Mouse (Mus musculus) embryonic facial prominence, embryonic 13.5 days (tissue): Measurements from ENCODE around the gene Spc24. TPM values are rescaled to one million over a fixed set of nuclear protein-coding genes. Genes with fewer than 3 reads are reported as not detected.

Experiments used
- ATAC-seq: fragments of 200-750 bp; cut with Nextera tagmentation; 2 replicates; pipeline ENCODE4 v1.8.0; 2017; ENCODE audit warnings: low read depth; ENCODE audit not compliant: insufficient number of reproducible peaks, insufficient read depth, low FRiP score, low TSS enrichment
- H3K27ac ChIP-seq: fragments of 300-500 bp; sonication (generic); 2 replicates; pipeline ENCODE4 v1.5.1; 2015; ENCODE audit warnings: moderate library complexity, mild to moderate bottlenecking, inconsistent platforms
- H3K27me3 ChIP-seq: fragments of 300-500 bp; sonication (generic); 2 replicates; pipeline ENCODE4 v1.6.1; 2015; ENCODE audit warnings: mild to moderate bottlenecking, inconsistent platforms
- H3K36me3 ChIP-seq: fragments of 300-500 bp; sonication (generic); 2 replicates; pipeline ENCODE4 v1.6.1; 2015; ENCODE audit warnings: mild to moderate bottlenecking, inconsistent platforms
- H3K4me1 ChIP-seq: fragments of 300-500 bp; sonication (generic); 2 replicates; pipeline ENCODE4 v1.6.1; 2015; ENCODE audit warnings: inconsistent platforms
- H3K4me2 ChIP-seq: fragments of 300-500 bp; sonication (generic); 2 replicates; pipeline ENCODE4 v1.6.1; 2015; ENCODE audit warnings: moderate library complexity, mild to moderate bottlenecking, inconsistent platforms
- H3K4me3 ChIP-seq: fragments of 300-500 bp; sonication (generic); 2 replicates; pipeline ENCODE4 v1.5.1; 2015; ENCODE audit warnings: mild to moderate bottlenecking, inconsistent platforms
- H3K9ac ChIP-seq: fragments of 300-500 bp; sonication (generic); 2 replicates; pipeline ENCODE4 v1.6.1; 2015; ENCODE audit warnings: mild to moderate bottlenecking, inconsistent platforms
- H3K9me3 ChIP-seq: fragments of 300-500 bp; sonication (generic); 2 replicates; pipeline ENCODE4 v1.6.1; 2016; ENCODE audit warnings: inconsistent platforms
- WGBS: fragments of 180-500 bp; shearing (Covaris S2); methylation state at CpG from one replicate; pipeline ENCODE4 v1.1.7; 2015; ENCODE audit warnings: mixed read lengths; 5-methylcytosine and 5-hydroxymethylcytosine counted together
- polyA plus RNA-seq: library from polyadenylated mRNA; unstranded; fragments of >200 nt; fragmentation: Nextera tagmentation; extraction: Ambion mirVana; gene quantifications from 2 replicates; pipeline ENCODE4 v1.2.1, GENCODE M21; 2015

The Spc24 gene
- polyA plus RNA-seq, 1 experiment from 2014 or later: 111 TPM

DNA sequence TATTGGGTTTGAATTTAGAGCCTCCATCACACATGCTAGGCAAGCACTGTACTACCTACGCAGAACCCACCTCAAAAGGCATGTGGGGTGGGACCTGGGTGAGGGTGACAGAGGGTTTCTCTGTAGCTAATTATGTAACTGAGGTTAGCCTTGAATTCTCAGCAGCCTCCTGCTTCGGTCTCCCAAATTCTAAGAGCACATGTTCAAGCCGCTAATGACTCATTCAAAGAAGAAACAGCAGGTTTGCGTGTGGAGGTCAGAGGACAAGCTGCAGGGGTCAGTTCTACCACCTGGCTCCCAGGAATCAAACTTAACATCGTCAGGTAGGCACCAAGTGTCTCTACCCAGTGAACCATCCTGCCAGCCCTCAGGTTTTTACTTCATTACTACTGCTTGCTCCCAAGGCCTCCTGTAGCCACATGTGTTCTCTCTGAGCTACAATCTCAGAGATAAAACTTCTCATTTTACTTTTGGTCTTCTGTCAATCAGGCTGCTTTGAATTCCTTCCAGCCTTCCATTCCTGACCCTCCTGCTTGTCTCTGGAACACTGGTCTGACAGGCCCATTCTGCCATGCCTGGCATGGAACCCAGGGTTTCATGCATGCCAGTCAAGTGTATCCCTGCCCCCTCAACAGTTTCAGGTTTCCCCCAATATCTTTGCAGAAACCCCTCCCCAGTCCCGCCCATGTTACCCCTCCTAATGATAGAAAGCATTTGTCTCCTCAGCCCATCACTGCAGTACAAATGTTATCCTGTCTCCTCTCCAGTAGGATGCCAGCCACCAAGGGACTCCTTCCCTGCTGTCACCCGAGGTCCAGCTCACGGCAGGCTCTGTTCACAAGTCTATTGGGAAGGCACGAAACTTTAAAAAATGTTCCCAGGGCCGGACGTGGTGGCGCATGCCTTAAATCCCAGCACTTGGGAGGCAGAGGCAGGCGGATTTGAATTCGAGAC is 1.2 kb downstream of the Spc24 start:
- Histone ChIP-seq H3K4me2 (peak overlapping the region; percentile 80), H3K4me1 (peaks cover 21% of the 10 kb centered on the region), H3K27me3 (no peaks in the 10 kb centered on the region), H3K9me3 (no peaks in the 10 kb centered on the region), H3K27ac (0 out of 2 replicates have a peak overlapping the region, but pooled peaks have one; percentile 60), H3K9ac (peak overlapping the region; percentile 81), H3K4me3 (peak overlapping the region; percentile 85), H3K36me3 (peaks cover 29% of the 10 kb centered on the region)
- no peak for ATAC-seq
- WGBS: 57% methylated on average over 14 of the region's 14 CpGs

DNA sequence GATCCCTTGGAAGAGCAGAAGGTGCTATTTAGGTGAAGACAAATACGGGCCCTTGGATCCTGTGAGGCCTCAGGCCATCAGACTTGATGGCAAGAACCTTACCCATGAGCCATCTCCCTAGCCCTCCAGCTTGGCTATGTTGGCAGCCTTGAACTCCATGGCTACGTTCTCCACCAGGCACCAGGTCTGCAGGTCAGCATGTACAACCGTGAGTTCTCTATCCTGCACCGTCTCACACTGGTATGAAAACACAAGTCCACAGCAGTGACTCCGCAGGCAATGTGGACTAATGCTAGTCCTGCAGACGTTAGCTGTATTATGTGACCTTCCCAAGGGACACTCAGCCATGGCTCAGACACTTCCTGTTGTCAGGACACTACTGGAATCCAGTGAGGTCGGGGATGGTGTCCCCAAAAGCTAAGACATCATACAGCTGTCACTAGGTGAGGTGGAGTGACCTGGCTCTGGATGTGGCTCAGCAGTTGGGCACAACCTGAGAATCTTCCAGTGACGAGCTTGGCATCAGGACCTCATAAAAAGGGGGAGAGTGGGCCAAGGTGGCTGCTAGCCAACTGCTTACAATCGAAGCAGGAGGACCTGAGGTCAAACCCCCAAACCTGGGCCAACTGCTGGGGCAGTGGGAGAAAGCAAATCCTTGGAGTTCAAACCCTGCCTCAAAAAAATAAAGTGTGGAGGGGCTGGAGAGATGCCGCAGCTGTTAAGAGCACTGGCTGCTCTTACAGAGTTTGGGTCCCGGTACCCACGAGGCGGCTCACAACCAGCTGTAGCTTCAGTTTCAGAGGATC is 5.4 kb downstream of the Spc24 start:
- no peak overlapping the region; the same call in 1 of the 2 replicates for H3K27ac ChIP-seq
- no peak overlapping the region for H3K4me2 ChIP-seq
- H3K9ac ChIP-seq: no peak overlapping the region
- H3K27me3 ChIP-seq: no peaks in the 10 kb centered on the region
- peaks cover 26% of the 10 kb centered on the region for H3K4me1 ChIP-seq
- WGBS: 79% methylated on average over 13 of the region's 13 CpGs
- no peak for ATAC-seq
- H3K36me3 ChIP-seq: peaks cover 38% of the 10 kb centered on the region
- H3K9me3 ChIP-seq: no peaks in the 10 kb centered on the region
- no peak overlapping the region for H3K4me3 ChIP-seq

DNA sequence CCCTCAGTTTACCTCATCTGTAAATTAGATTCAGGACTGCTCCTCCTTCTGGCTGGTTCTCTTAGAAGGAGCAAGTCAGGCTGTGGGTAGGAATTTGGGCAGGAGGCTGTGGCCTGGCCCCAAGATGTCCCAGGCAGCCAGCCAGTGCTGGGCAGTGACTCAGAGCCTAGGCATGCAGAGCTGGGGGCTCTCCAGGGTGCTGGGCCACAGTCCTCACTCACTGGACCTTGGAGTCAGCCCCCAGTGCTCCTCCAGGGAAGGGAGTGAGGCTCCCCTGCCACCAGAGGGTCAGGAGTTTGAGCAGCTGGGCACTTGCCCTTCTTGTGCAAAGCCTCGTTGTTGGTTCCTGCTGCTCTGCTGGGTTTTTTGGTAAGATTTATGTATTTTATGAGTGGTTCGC is 6.1 kb downstream of the Spc24 start:
- Histone ChIP-seq H3K27me3 (no peaks in the 10 kb centered on the region), H3K4me3 (no peak overlapping the region), H3K27ac (no peak overlapping the region), H3K4me1 (peaks cover 20% of the 10 kb centered on the region), H3K9me3 (no peaks in the 10 kb centered on the region), H3K9ac (no peak overlapping the region), H3K4me2 (no peak overlapping the region), H3K36me3 (peaks cover 45% of the 10 kb centered on the region)
- no peak for ATAC-seq
- WGBS: 89% methylated on average over 2 of the region's 2 CpGs

DNA sequence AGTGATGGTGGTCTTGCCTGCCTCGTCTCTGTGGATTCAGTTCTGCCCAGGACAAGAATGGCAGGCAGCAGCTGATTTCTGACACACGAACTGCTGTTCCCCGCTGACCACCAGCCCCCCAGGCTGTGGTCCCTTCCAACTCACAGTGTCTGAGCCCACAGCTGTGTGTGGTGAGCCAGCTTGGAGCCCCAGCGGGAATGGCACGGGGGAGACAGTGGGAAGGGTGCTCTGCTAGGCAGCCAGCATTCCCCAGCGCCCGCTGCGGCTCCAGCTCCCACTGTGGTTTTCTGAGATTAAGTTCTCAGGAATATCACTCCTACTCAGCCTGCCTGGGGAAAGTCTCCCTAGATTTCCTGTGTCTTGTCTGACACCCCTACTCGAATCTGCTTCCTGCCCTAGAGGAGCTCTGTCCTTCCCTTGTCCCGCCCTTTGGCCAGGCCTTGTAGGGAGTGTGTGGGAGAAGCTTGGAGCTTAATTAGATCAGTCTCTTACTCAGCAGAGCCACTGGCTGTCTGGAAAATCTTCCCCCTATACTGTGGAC is 7.8 kb downstream of the Spc24 start:
- peaks cover 59% of the 10 kb centered on the region for H3K36me3 ChIP-seq
- ATAC-seq: peak; percentile 38
- H3K4me3 ChIP-seq: no peak overlapping the region

DNA sequence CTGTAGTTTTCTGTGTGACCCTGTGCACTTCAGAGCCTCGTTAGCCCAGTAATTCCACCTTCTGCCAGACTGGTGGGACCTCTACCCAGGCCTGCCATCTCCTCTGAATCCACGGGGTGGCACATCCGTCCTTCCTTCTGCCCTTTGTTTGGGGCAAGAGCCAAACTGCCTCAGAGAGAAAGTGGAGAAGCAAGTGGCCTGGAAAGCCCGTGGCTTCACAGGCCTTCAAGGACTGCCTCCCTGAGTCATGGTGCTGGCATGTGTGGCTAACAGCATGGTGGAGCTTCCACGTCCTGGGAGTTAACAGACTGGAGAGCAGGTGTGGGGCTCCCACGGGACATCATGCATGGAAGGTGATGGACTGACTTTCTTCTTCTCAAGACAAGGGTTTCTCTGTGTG is 8.8 kb downstream of the Spc24 start:
- peak overlapping the region; percentile 78; the same call in 1 of the 2 replicates for H3K27ac ChIP-seq
- H3K36me3 ChIP-seq: peaks cover 59% of the 10 kb centered on the region
- ATAC-seq: no peak
- no peak overlapping the region for H3K4me2 ChIP-seq
- WGBS: 76% methylated on average over 6 of the region's 6 CpGs
- H3K9me3 ChIP-seq: no peaks in the 10 kb centered on the region
- no peaks in the 10 kb centered on the region for H3K27me3 ChIP-seq
- no peak overlapping the region for H3K4me3 ChIP-seq
- peaks cover 13% of the 10 kb centered on the region for H3K4me1 ChIP-seq
- no peak overlapping the region for H3K9ac ChIP-seq

More for the DNA sequence above, 7.8 kb downstream of the Spc24 start:
- Histone ChIP-seq H3K9me3 (no peaks in the 10 kb centered on the region), H3K4me1 (peaks cover 13% of the 10 kb centered on the region), H3K27ac (peak overlapping the region; percentile 78), H3K27me3 (no peaks in the 10 kb centered on the region), H3K9ac (peak overlapping the region; percentile 33; the same call in 1 of the 2 replicates), H3K4me2 (no peak overlapping the region)
- WGBS: 38% methylated on average over 10 of the region's 10 CpGs

DNA sequence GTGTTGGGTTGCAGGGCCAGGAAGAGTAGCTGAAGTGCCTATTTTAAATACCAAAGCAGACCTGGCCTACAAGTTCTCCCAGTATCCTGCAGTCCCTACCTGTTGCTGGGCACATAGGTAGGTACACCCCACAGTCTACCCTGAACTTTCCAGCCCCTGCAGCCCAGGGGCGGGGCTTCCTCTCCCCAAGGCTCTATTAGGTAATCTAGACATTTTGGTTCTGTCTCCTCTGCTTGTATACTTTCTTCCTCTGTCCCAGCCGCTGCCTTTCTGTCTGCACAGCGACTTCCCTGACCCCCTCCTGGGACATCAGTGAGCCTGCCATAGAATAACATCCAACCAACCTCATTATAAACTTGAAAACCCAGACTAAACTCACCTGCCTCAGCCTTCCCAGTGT is 9.7 kb downstream of the Spc24 start:
- no peak overlapping the region for H3K4me3 ChIP-seq
- no peaks in the 10 kb centered on the region for H3K27me3 ChIP-seq
- H3K36me3 ChIP-seq: peaks cover 61% of the 10 kb centered on the region
- H3K9me3 ChIP-seq: no peaks in the 10 kb centered on the region
- no peak overlapping the region for H3K4me2 ChIP-seq
- H3K9ac ChIP-seq: no peak overlapping the region
- WGBS: 65% methylated on average over 3 of the region's 3 CpGs
- no peak for ATAC-seq
- peaks cover 13% of the 10 kb centered on the region for H3K4me1 ChIP-seq
- H3K27ac ChIP-seq: no peak overlapping the region

DNA sequence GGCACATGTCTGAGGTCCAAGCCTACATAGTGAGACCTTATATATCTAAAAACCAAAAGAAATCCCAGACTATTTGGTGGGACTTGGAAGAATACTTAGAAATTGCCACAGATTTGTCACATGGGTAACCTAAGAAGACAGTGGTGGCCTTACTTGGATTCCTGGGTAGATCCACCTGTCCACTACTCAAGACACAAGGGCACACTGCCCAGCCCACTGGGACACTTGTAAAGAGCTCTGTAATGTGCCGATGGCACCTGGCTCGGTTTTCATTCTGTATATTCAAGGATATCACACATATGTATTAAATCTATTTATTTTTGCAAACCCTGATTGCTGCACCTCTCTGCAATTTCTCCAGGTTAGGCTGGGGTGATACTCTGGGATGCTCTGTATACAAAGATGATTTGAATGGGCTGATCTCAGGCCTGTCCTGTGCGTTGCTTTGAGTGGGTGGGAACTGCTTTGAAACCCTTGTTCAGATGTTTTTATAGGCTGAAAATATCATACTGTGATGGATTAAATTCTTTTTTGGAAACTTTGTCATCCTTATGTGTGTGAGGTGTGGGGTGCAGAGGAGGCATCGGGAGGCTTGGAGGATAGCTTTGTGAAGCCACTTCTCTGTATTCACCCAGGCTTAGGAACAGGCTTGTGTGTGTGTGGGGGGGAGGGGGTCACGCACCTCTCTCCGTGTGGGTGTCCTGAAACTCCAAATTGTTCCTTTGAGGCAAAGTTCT is 10.6 kb downstream of the Spc24 start:
- Histone ChIP-seq H3K9me3 (no peaks in the 10 kb centered on the region), H3K36me3 (peaks cover 67% of the 10 kb centered on the region), H3K27ac (no peak overlapping the region; the same call in 1 of the 2 replicates), H3K4me2 (no peak overlapping the region), H3K4me1 (peaks cover 13% of the 10 kb centered on the region), H3K4me3 (no peak overlapping the region), H3K27me3 (no peaks in the 10 kb centered on the region), H3K9ac (no peak overlapping the region)
- ATAC-seq: no peak
- 78% methylated on average over 6 of the region's 6 CpGs for WGBS

DNA sequence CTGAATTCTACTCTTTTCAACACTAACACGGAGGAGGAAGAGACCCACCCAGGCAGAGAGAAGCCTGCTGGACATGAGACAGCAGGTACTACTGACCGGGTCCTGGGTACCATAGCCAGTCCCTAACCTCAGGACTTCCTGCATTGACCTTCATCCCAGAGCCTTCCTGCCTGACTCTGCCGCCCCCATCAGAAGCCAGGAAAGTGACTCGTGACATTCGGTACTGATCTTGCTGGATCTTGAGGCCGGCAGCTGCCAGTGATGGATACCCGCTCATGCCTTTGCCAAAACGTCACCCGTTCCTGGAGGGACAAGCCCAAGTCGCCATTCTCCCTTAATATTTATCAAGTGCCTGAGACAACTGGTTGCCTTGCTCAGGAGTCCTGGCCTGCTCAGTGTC is 11.6 kb downstream of the Spc24 start:
- WGBS: 87% methylated on average over 10 of the region's 10 CpGs
- Histone ChIP-seq H3K36me3 (peaks cover 71% of the 10 kb centered on the region), H3K27me3 (no peaks in the 10 kb centered on the region), H3K4me2 (no peak overlapping the region), H3K4me3 (no peak overlapping the region), H3K9ac (no peak overlapping the region), H3K4me1 (peaks cover 9% of the 10 kb centered on the region), H3K9me3 (no peaks in the 10 kb centered on the region), H3K27ac (no peak overlapping the region; the same call in 1 of the 2 replicates)
- ATAC-seq: no peak

DNA sequence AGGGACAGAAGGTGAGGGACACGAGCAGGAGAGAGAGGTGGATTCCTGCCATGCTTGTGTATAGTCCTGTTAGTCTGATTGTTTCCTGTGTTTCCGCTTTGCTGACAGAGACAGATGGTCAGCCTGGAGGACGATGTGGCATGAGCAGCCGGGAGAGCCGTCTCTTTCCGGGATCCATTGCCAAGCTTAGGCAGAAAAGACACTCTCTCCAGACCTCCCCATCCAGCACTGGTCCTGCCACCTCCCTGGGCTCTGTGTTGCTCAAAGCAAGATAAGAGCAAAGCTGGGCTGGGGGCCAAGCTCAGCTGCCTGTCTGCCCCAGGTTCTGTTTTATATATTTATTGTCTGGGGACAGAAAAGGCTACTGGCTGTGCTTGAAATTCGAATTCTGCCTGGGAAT is 12.1 kb downstream of the Spc24 start:
- Histone ChIP-seq H3K4me3 (no peak overlapping the region), H3K27ac (no peak overlapping the region), H3K9ac (no peak overlapping the region), H3K4me1 (peaks cover 9% of the 10 kb centered on the region), H3K36me3 (peaks cover 72% of the 10 kb centered on the region), H3K27me3 (no peaks in the 10 kb centered on the region), H3K9me3 (no peaks in the 10 kb centered on the region), H3K4me2 (no peak overlapping the region)
- WGBS: 79% methylated on average over 7 of the region's 7 CpGs
- ATAC-seq: no peak

DNA sequence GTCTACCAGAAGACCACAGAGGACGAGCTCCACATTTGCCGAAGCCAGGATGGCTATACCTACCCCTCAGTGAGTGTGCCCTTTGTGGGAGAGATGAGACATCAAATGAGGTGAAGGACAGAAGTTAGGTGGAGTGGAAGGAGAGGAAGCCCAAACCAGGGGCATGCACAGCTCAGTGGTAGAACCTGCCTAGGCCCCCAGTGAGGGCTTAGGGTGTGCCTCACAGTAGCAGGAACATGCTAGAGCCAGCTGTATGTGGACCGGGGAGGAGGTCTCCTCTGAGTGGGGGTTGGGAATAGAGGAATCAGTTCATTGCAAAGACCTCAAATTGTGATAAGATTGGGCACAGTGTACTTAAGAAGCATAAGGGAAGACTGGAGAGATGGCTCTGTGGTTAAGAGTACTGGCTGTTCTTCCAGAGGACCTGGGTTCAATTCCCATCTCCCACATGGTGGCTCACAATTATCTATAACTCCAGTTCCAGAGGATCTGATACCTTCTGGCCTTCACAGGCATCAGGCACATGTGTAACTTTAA is 12.8 kb downstream of the Spc24 start:
- no peak overlapping the region for H3K9ac ChIP-seq
- peaks cover 79% of the 10 kb centered on the region for H3K36me3 ChIP-seq
- 88% methylated on average over 3 of the region's 3 CpGs for WGBS
- ATAC-seq: no peak
- no peaks in the 10 kb centered on the region for H3K27me3 ChIP-seq
- no peaks in the 10 kb centered on the region for H3K9me3 ChIP-seq
- H3K4me3 ChIP-seq: no peak overlapping the region
- H3K4me1 ChIP-seq: peaks cover 6% of the 10 kb centered on the region
- H3K4me2 ChIP-seq: no peak overlapping the region
- H3K27ac ChIP-seq: no peak overlapping the region

DNA sequence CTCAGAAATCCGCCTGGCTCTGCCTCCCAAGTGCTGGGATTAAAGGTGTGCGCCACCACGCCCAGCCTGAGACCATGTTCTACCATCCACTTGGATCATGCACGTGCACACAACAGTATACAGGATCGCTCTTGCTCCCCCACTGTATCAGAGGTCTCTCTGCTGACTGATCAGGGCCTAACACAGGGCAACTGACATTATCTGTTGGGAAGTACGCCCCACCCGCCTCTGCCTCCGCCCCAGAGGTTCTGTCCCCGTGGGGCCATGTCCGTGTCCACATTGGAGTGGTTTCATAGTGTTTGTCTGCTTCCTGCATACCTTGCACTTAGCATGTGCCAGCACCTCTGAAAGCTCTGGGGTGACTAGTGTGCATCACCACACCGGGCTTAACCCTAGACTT is 18.6 kb downstream of the Spc24 start:
- no peak overlapping the region for H3K4me3 ChIP-seq
- H3K27me3 ChIP-seq: no peaks in the 10 kb centered on the region
- peaks cover 93% of the 10 kb centered on the region for H3K36me3 ChIP-seq
- no peak for ATAC-seq
- 96% methylated on average over 11 of the region's 11 CpGs for WGBS
- H3K9ac ChIP-seq: no peak overlapping the region
- H3K9me3 ChIP-seq: no peaks in the 10 kb centered on the region
- no peaks in the 10 kb centered on the region for H3K4me1 ChIP-seq
- no peak overlapping the region for H3K27ac ChIP-seq
- no peak overlapping the region for H3K4me2 ChIP-seq
